Mouse (Mus musculus): Measurements from ENCODE around the gene Pik3ap1. TPM values are rescaled to one million over a fixed set of nuclear protein-coding genes. Genes with fewer than 3 reads are reported as not detected.
A peak's percentile ranks its signal among the peaks of the same experiment; 100 is the strongest.
"Not testable (repeated sequence)": the region's sequence is repeated elsewhere in the genome, so short reads cannot be mapped to it uniquely, and the experiment has no call there.

Pik3ap1 gene
- polyA plus RNA-seq (2012; rRNA removed): 3.5 and 4.3 TPM in 2 replicates

- Histone ChIP-seq H3K27ac (ENCODE audit: insufficient read depth, low read depth, low read length) (0 out of 2 replicates have a peak within 1 kb of the TSS, but pooled peaks have one; percentile 42), H3K27me3 (ENCODE audit: control insufficient read depth, insufficient read depth, low read length) (0 out of 2 replicates have a peak, but pooled peaks cover 3% of the 10 kb centered on the region), H3K4me3 (ENCODE audit: low read depth, low read length) (peak within 1 kb of the TSS; percentile 84), H3K36me3 (ENCODE audit: control insufficient read depth, insufficient read depth, low read length) (no peaks in the 10 kb centered on the region), H3K4me1 (ENCODE audit: control insufficient read depth, insufficient read depth, insufficient read length, low read length) (peaks cover 26% of the 10 kb centered on the region)
- TF ChIP-seq CTCF (IDR thresholded peaks at IDR 0.05; ENCODE audit: extremely low read depth, insufficient read length, insufficient replicate concordance, low read depth, low read length) (no peak), POLR2A (IDR thresholded peaks at IDR 0.05; ENCODE audit: low read depth, low read length) (no peak)
- WGBS: 1% methylated on average over 41 of the region's 41 CpGs
Observed at GRCm38 (mm10) chr19:41384922-41385508, at the start of gene Pik3ap1. Pik3ap1 (minus strand) TSS chr19:41385102.

- not testable (repeated sequence) for H3K4me3 ChIP-seq (ENCODE audit: low read depth, low read length); H3K27ac ChIP-seq (ENCODE audit: insufficient read depth, low read depth, low read length); H3K36me3 ChIP-seq (ENCODE audit: control insufficient read depth, insufficient read depth, low read length); H3K4me1 ChIP-seq (ENCODE audit: control insufficient read depth, insufficient read depth, insufficient read length, low read length); H3K27me3 ChIP-seq (ENCODE audit: control insufficient read depth, insufficient read depth, low read length)
- no CpG with 5 or more reads among the region's 6 CpGs for WGBS
Observed at GRCm38 (mm10) chr19:41431512-41432164, 46.7 kb upstream of the Pik3ap1 start.

GRCm38 (mm10) chr19:41425927-41426772 lies 41.2 kb upstream of the Pik3ap1 start:
- WGBS: no CpG with 5 or more reads among the region's 8 CpGs
- H3K27me3 ChIP-seq (ENCODE audit: control insufficient read depth, insufficient read depth, low read length); H3K4me1 ChIP-seq (ENCODE audit: control insufficient read depth, insufficient read depth, insufficient read length, low read length); H3K4me3 ChIP-seq (ENCODE audit: low read depth, low read length); H3K36me3 ChIP-seq (ENCODE audit: control insufficient read depth, insufficient read depth, low read length); H3K27ac ChIP-seq (ENCODE audit: insufficient read depth, low read depth, low read length): not testable (repeated sequence)

- TF ChIP-seq POLR2A (IDR thresholded peaks at IDR 0.05; ENCODE audit: low read depth, low read length): no peak
- TF ChIP-seq CTCF (IDR thresholded peaks at IDR 0.05; ENCODE audit: extremely low read depth, insufficient read length, insufficient replicate concordance, low read depth, low read length): no peak
- WGBS: 17% methylated on average over 2 of the region's 2 CpGs
- H3K27ac ChIP-seq (ENCODE audit: insufficient read depth, low read depth, low read length): no peak overlapping the region
Observed at GRCm38 (mm10) chr19:41421264-41421663, 36.4 kb upstream of the Pik3ap1 start.

GRCm38 (mm10) chr19:41418786-41419185 lies 33.9 kb upstream of the Pik3ap1 start:
- no peaks in the 10 kb centered on the region for H3K36me3 ChIP-seq (ENCODE audit: control insufficient read depth, insufficient read depth, low read length)
- WGBS: 87% methylated on average over 2 of the region's 2 CpGs

More at GRCm38 (mm10) chr19:41421264-41421663, 36.4 kb upstream of the Pik3ap1 start:
- Histone ChIP-seq H3K27me3 (ENCODE audit: control insufficient read depth, insufficient read depth, low read length) (peaks cover 2% of the 10 kb centered on the region; the same call in 1 of the 2 replicates), H3K4me3 (ENCODE audit: low read depth, low read length) (no peak overlapping the region), H3K4me1 (ENCODE audit: control insufficient read depth, insufficient read depth, insufficient read length, low read length) (no peaks in the 10 kb centered on the region), H3K36me3 (ENCODE audit: control insufficient read depth, insufficient read depth, low read length) (no peaks in the 10 kb centered on the region)

GRCm38 (mm10) chr19:41417995-41418394 lies 33.1 kb upstream of the Pik3ap1 start:
- Histone ChIP-seq H3K36me3 (ENCODE audit: control insufficient read depth, insufficient read depth, low read length) (no peaks in the 10 kb centered on the region), H3K4me3 (ENCODE audit: low read depth, low read length) (no peak overlapping the region), H3K27me3 (ENCODE audit: control insufficient read depth, insufficient read depth, low read length) (peaks cover 2% of the 10 kb centered on the region; the same call in 1 of the 2 replicates), H3K4me1 (ENCODE audit: control insufficient read depth, insufficient read depth, insufficient read length, low read length) (no peaks in the 10 kb centered on the region), H3K27ac (ENCODE audit: insufficient read depth, low read depth, low read length) (no peak overlapping the region)
- WGBS: 77% methylated on average over 5 of the region's 5 CpGs
- no peak for TF ChIP-seq POLR2A (IDR thresholded peaks at IDR 0.05; ENCODE audit: low read depth, low read length)
- TF ChIP-seq CTCF (IDR thresholded peaks at IDR 0.05; ENCODE audit: extremely low read depth, insufficient read length, insufficient replicate concordance, low read depth, low read length): no peak

More at GRCm38 (mm10) chr19:41418786-41419185, 33.9 kb upstream of the Pik3ap1 start:
- H3K27ac ChIP-seq (ENCODE audit: insufficient read depth, low read depth, low read length): no peak overlapping the region
- TF ChIP-seq CTCF (IDR thresholded peaks at IDR 0.05; ENCODE audit: extremely low read depth, insufficient read length, insufficient replicate concordance, low read depth, low read length): no peak
- no peak for TF ChIP-seq POLR2A (IDR thresholded peaks at IDR 0.05; ENCODE audit: low read depth, low read length)
- H3K4me1 ChIP-seq (ENCODE audit: control insufficient read depth, insufficient read depth, insufficient read length, low read length): no peaks in the 10 kb centered on the region
- H3K27me3 ChIP-seq (ENCODE audit: control insufficient read depth, insufficient read depth, low read length): peaks cover 2% of the 10 kb centered on the region; the same call in 1 of the 2 replicates
- H3K4me3 ChIP-seq (ENCODE audit: low read depth, low read length): no peak overlapping the region

GRCm38 (mm10) chr19:41416201-41416600 lies 31.3 kb upstream of the Pik3ap1 start:
- TF ChIP-seq CTCF (IDR thresholded peaks at IDR 0.05; ENCODE audit: extremely low read depth, insufficient read length, insufficient replicate concordance, low read depth, low read length) (no peak), POLR2A (IDR thresholded peaks at IDR 0.05; ENCODE audit: low read depth, low read length) (no peak)
- H3K27me3 ChIP-seq (ENCODE audit: control insufficient read depth, insufficient read depth, low read length): peaks cover 2% of the 10 kb centered on the region; the same call in 1 of the 2 replicates
- H3K4me3 ChIP-seq (ENCODE audit: low read depth, low read length): no peak overlapping the region
- H3K36me3 ChIP-seq (ENCODE audit: control insufficient read depth, insufficient read depth, low read length): no peaks in the 10 kb centered on the region
- 69% methylated on average over 10 of the region's 10 CpGs for WGBS
- no peak overlapping the region for H3K27ac ChIP-seq (ENCODE audit: insufficient read depth, low read depth, low read length)
- no peaks in the 10 kb centered on the region for H3K4me1 ChIP-seq (ENCODE audit: control insufficient read depth, insufficient read depth, insufficient read length, low read length)

All from small intestine, adult 2 months (tissue).